Mouse (Mus musculus): ENCODE results near the gene Psme2. TPM values are rescaled to one million over a fixed set of nuclear protein-coding genes. Genes with fewer than 3 reads are reported as not detected.

Gene Psme2
- polyA plus RNA-seq, 1 experiment from 2014 or later = 222 TPM

DNA sequence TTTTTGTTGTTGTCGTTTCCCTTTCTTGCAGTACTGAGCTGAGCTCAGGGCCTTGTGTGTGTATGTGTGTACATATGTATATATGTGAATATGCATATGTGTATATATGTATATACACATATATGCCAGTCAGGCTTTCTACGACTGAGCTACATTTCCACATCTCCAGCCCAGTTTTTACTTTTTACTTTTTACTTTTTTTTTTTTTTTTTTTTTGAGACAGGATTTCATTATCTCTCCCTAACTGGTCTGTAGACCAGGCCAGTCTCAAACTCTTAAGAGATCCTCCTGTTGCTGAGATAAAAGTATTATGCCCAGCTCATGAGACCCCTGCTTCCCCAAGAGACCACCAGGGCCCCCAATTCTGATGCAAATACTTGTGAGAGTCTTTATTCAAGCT, 25.9 kb upstream of the Psme2 start:
- Histone ChIP-seq H3K36me3 (ENCODE audit: control insufficient read depth, insufficient read depth, low read length) (no peaks in the 10 kb centered on the region), H3K27me3 (ENCODE audit: control insufficient read depth, insufficient read depth, low read length) (no peaks in the 10 kb centered on the region), H3K4me1 (ENCODE audit: control insufficient read depth, insufficient read depth, low read length) (peaks cover 17% of the 10 kb centered on the region; the same call in 1 of the 2 replicates), H3K4me3 (ENCODE audit: low read depth, low read length) (no peak overlapping the region), H3K4me2 (no peak overlapping the region), H3K9me3 (replicated peaks; ENCODE audit: control insufficient read depth, low read length) (no peaks in the 10 kb centered on the region), H3K9ac (ENCODE audit: low read depth, low read length) (no peak overlapping the region), H3K27ac (ENCODE audit: low read depth, low read length) (no peak overlapping the region)
- ATAC-seq (replicated peaks; ENCODE audit: insufficient number of reproducible peaks, low FRiP score, low TSS enrichment) = no peak
- WGBS (ENCODE audit: insufficient replicate concordance) = 77% methylated on average over 2 of the region's 2 CpGs

DNA sequence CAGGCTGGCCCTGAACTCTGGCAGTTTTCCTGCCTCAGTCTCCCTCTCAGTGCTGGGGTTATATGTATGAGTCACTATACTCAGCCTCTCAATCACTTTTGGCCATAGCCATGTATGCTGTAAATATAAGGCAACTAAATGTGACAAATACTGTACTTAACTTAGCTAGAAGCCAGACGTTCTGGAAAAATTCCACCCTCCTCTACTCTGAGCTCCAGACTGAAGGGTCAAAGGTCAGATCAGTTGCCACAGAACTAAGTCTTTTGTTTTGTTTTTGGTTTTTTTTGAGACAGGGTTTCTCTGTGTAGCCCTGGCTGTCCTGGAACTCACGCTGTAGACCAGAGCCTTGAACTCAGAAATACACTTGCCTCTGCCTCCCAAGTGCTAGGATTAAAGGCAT, 25.0 kb upstream of the Psme2 start:
- no peak overlapping the region for H3K4me3 ChIP-seq (ENCODE audit: low read depth, low read length)
- 52% methylated on average over 2 of the region's 2 CpGs for WGBS (ENCODE audit: insufficient replicate concordance)
- H3K9ac ChIP-seq (ENCODE audit: low read depth, low read length) = no peak overlapping the region
- no peaks in the 10 kb centered on the region for H3K27me3 ChIP-seq (ENCODE audit: control insufficient read depth, insufficient read depth, low read length)
- no peak overlapping the region for H3K27ac ChIP-seq (ENCODE audit: low read depth, low read length)
- ATAC-seq (replicated peaks; ENCODE audit: insufficient number of reproducible peaks, low FRiP score, low TSS enrichment) = no peak
- H3K4me1 ChIP-seq (ENCODE audit: control insufficient read depth, insufficient read depth, low read length) = peaks cover 17% of the 10 kb centered on the region; the same call in 1 of the 2 replicates
- no peaks in the 10 kb centered on the region for H3K9me3 ChIP-seq (replicated peaks; ENCODE audit: control insufficient read depth, low read length)
- H3K36me3 ChIP-seq (ENCODE audit: control insufficient read depth, insufficient read depth, low read length) = no peaks in the 10 kb centered on the region
- no peak overlapping the region for H3K4me2 ChIP-seq

DNA sequence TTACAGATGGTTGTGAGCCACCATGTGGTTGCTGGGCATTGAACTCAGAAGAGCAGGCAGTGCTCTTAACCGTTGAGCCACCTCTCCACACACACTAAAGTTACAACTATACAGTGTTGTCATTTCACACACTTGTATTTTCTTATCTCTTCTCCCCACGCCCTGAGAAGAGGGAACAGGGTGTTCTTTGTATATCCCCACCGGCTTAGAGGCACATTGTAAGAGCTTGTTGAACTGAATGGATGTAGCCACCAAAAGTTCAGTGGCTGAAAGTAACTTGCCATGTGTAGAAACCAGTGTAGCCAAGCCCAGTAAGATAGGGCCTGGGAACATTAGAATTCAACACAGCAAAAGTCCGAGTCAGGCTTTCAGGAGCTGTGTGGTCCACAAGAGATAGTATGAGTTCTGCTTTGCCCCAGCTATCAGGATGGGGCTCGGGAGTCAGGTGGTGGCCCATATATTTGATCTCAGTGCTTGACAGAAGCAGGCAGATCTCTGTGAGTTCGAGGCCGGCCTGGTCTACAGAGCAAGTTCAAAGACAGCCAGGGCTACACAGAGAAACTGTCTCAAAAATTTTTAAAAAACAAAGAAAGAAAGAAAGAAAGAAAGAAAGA, 23.8 kb upstream of the Psme2 start:
- no peak overlapping the region for H3K27ac ChIP-seq (ENCODE audit: low read depth, low read length)
- H3K9ac ChIP-seq (ENCODE audit: low read depth, low read length) = no peak overlapping the region
- no peaks in the 10 kb centered on the region for H3K36me3 ChIP-seq (ENCODE audit: control insufficient read depth, insufficient read depth, low read length)
- H3K4me1 ChIP-seq (ENCODE audit: control insufficient read depth, insufficient read depth, low read length) = peaks cover 17% of the 10 kb centered on the region; the same call in 1 of the 2 replicates
- H3K4me2 ChIP-seq = no peak overlapping the region
- ATAC-seq (replicated peaks; ENCODE audit: insufficient number of reproducible peaks, low FRiP score, low TSS enrichment) = no peak
- H3K27me3 ChIP-seq (ENCODE audit: control insufficient read depth, insufficient read depth, low read length) = no peaks in the 10 kb centered on the region
- H3K9me3 ChIP-seq (replicated peaks; ENCODE audit: control insufficient read depth, low read length) = no peaks in the 10 kb centered on the region
- 63% methylated on average over 7 of the region's 7 CpGs for WGBS (ENCODE audit: insufficient replicate concordance)
- no peak overlapping the region for H3K4me3 ChIP-seq (ENCODE audit: low read depth, low read length)

DNA sequence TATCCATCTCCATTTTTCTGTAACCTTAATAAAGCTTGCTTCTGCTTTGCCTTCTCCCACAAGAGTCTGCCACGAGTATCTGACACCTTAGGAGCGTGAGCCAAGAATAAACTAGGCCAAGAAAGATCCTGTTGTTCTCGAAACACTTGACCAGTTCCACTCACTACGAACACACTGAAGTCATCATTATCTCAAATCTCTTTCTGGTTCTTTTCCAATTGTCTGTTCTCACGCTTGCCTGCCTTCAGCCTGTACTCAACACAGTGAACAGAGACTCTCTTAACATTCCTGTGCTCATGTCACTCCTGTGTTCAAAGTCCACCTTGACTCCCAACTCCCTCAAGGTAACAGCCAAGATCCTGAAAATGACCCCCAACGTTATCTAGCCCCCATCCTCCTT, 22.4 kb upstream of the Psme2 start:
- no peak overlapping the region for H3K4me2 ChIP-seq
- 0 out of 2 replicates have a peak, but pooled peaks cover 12% of the 10 kb centered on the region for H3K4me1 ChIP-seq (ENCODE audit: control insufficient read depth, insufficient read depth, low read length)
- no peaks in the 10 kb centered on the region for H3K27me3 ChIP-seq (ENCODE audit: control insufficient read depth, insufficient read depth, low read length)
- no peaks in the 10 kb centered on the region for H3K9me3 ChIP-seq (replicated peaks; ENCODE audit: control insufficient read depth, low read length)
- H3K9ac ChIP-seq (ENCODE audit: low read depth, low read length) = no peak overlapping the region
- no peak overlapping the region for H3K4me3 ChIP-seq (ENCODE audit: low read depth, low read length)
- WGBS (ENCODE audit: insufficient replicate concordance) = 38% methylated on average over 6 of the region's 6 CpGs
- H3K36me3 ChIP-seq (ENCODE audit: control insufficient read depth, insufficient read depth, low read length) = peaks cover 7% of the 10 kb centered on the region; the same call in 1 of the 2 replicates
- H3K27ac ChIP-seq (ENCODE audit: low read depth, low read length) = 0 out of 2 replicates have a peak overlapping the region, but pooled peaks have one; percentile 18
- ATAC-seq (replicated peaks; ENCODE audit: insufficient number of reproducible peaks, low FRiP score, low TSS enrichment) = no peak

DNA sequence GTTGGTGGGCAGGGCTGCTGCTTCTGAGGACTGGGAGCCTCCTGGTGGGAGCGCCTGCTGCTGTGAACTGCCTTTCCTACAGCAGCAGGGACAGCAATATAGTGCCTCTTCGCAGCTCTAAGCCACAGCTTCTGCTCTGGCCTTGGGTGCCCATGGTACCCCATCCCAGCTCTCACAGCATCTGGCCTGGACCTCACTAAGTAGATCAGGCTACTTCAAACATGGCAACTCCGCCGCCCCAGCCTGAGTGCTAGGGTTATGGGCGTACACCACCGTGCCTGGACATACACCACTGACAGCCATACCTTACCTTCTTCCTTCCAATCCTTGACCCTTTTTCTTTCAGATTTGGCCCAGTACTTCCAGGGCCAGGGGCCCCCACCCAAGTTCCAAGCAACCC, 17.4 kb upstream of the Psme2 start:
- Histone ChIP-seq H3K4me3 (ENCODE audit: low read depth, low read length) (no peak overlapping the region), H3K9me3 (replicated peaks; ENCODE audit: control insufficient read depth, low read length) (no peaks in the 10 kb centered on the region), H3K27ac (ENCODE audit: low read depth, low read length) (no peak overlapping the region), H3K4me2 (no peak overlapping the region), H3K9ac (ENCODE audit: low read depth, low read length) (no peak overlapping the region), H3K27me3 (ENCODE audit: control insufficient read depth, insufficient read depth, low read length) (no peaks in the 10 kb centered on the region), H3K36me3 (ENCODE audit: control insufficient read depth, insufficient read depth, low read length) (peaks cover 17% of the 10 kb centered on the region), H3K4me1 (ENCODE audit: control insufficient read depth, insufficient read depth, low read length) (peaks cover 14% of the 10 kb centered on the region; the same call in 1 of the 2 replicates)
- WGBS (ENCODE audit: insufficient replicate concordance) = 87% methylated on average over 6 of the region's 6 CpGs
- ATAC-seq (replicated peaks; ENCODE audit: insufficient number of reproducible peaks, low FRiP score, low TSS enrichment) = no peak

DNA sequence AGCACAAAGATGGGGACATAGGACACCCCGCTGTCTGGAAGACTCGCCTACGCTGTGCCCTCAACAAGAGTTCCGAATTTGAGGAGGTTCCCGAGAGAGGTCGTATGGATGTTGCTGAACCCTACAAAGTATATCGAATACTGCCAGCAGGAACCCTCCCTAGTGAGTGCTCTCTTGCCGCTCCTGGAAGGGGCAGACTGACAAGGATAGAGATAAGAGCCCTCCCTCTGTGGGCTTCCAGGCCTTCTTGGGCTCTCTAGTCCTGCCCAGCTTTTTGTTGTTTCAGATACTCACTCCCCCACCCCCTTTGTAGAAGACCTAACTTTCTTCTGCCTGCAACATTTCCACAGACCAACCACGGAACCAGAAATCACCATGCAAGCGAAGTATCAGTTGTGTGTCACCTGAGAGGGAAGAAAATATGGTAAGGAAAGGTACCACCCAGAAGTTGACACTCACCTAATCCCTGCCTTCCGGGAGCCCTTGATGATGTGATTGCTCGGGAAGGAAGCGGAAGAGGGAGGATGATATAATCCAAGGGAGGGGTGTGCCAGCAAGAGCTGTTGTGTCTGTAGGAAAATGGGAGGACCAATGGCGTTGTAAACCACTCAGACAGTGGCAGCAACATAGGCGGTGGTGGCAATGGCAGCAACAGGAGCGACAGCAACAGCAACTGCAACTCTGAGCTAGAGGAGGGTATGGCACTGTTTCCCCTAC, 15.0 kb upstream of the Psme2 start:
- H3K4me2 ChIP-seq = no peak overlapping the region
- peaks cover 11% of the 10 kb centered on the region; the same call in 1 of the 2 replicates for H3K4me1 ChIP-seq (ENCODE audit: control insufficient read depth, insufficient read depth, low read length)
- H3K36me3 ChIP-seq (ENCODE audit: control insufficient read depth, insufficient read depth, low read length) = peaks cover 32% of the 10 kb centered on the region
- H3K9me3 ChIP-seq (replicated peaks; ENCODE audit: control insufficient read depth, low read length) = no peaks in the 10 kb centered on the region
- H3K27me3 ChIP-seq (ENCODE audit: control insufficient read depth, insufficient read depth, low read length) = no peaks in the 10 kb centered on the region
- no peak overlapping the region for H3K27ac ChIP-seq (ENCODE audit: low read depth, low read length)
- 77% methylated on average over 16 of the region's 16 CpGs for WGBS (ENCODE audit: insufficient replicate concordance)
- no peak overlapping the region for H3K9ac ChIP-seq (ENCODE audit: low read depth, low read length)
- no peak for ATAC-seq (replicated peaks; ENCODE audit: insufficient number of reproducible peaks, low FRiP score, low TSS enrichment)
- no peak overlapping the region for H3K4me3 ChIP-seq (ENCODE audit: low read depth, low read length)

DNA sequence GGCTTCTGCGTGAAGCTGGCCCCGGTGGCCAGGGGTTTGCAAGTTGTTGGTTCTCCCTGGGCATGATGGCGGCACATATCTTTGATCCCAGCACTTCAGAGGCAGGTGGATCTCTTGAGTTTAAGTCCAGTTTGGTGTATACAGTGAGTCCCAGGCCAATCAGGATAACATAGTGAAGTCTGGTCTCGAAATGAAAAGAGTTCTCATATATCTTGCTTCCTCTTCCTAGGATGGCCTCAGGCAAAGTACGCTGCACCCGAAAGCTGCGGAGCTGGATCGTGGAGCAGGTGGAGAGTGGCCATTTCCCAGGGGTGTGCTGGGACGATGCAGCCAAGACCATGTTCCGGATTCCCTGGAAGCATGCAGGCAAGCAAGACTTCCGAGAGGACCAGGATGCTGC, 13.9 kb upstream of the Psme2 start:
- H3K36me3 ChIP-seq (ENCODE audit: control insufficient read depth, insufficient read depth, low read length) = peaks cover 34% of the 10 kb centered on the region
- 94% methylated on average over 11 of the region's 11 CpGs for WGBS (ENCODE audit: insufficient replicate concordance)
- no peak overlapping the region for H3K27ac ChIP-seq (ENCODE audit: low read depth, low read length)
- ATAC-seq (replicated peaks; ENCODE audit: insufficient number of reproducible peaks, low FRiP score, low TSS enrichment) = no peak
- H3K4me2 ChIP-seq = no peak overlapping the region; the same call in 1 of the 2 replicates
- no peak overlapping the region for H3K4me3 ChIP-seq (ENCODE audit: low read depth, low read length)
- H3K9ac ChIP-seq (ENCODE audit: low read depth, low read length) = no peak overlapping the region
- peaks cover 11% of the 10 kb centered on the region; the same call in 1 of the 2 replicates for H3K4me1 ChIP-seq (ENCODE audit: control insufficient read depth, insufficient read depth, low read length)
- H3K27me3 ChIP-seq (ENCODE audit: control insufficient read depth, insufficient read depth, low read length) = no peaks in the 10 kb centered on the region
- no peaks in the 10 kb centered on the region for H3K9me3 ChIP-seq (replicated peaks; ENCODE audit: control insufficient read depth, low read length)

DNA sequence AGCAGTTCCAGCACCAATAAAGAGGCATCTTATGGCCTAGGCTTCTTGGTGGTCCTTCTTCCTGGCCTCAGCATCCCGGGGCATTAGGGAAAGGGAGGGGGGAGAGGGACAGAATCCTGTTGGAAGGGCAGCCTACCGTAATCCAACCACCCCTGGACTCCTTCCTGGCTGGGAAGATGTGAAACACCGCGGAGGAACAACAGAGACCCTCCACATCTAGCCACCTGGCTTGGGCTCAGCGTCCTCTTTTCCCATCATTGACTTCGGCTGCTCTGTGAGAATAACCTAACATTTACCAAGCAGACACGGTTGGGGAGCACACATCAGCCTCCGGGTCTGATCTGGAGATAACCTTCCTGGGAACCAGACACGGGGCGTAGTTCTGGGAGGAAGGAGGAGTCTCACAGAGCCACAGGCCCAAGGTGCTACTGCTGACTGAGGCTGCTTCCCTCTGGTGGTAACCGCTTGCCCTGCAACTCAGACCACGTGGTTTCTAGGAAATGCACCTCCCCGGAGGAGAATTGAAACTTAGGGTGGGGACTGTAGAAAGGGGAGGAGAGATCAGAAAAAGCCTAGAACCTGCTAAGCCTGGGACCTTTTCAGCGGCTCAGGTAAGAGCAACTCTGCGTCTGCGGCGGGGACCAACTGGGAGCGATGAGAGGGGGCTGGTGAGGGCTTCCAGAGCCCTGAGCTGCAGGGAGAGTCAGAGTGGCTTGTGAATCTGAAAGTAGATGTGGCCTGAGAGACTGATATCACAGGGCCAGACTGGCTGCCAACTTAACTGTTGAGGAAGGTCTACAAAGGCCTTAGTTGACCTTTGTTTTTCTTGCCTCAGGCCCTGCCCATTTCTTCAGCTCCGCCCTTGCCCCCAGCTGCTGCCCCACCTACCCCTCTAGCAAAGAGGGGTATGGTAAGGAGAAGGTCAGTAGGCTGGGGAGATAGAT, 13.0 kb upstream of the Psme2 start:
- Histone ChIP-seq H3K36me3 (ENCODE audit: control insufficient read depth, insufficient read depth, low read length) (peaks cover 36% of the 10 kb centered on the region), H3K4me2 (peak overlapping the region; percentile 74), H3K27ac (ENCODE audit: low read depth, low read length) (peak overlapping the region; percentile 85), H3K9ac (ENCODE audit: low read depth, low read length) (peak overlapping the region; percentile 76), H3K4me3 (ENCODE audit: low read depth, low read length) (peak overlapping the region; percentile 40), H3K9me3 (replicated peaks; ENCODE audit: control insufficient read depth, low read length) (no peaks in the 10 kb centered on the region), H3K27me3 (ENCODE audit: control insufficient read depth, insufficient read depth, low read length) (no peaks in the 10 kb centered on the region), H3K4me1 (ENCODE audit: control insufficient read depth, insufficient read depth, low read length) (peaks cover 11% of the 10 kb centered on the region; the same call in 1 of the 2 replicates)
- peak; percentile 84 for ATAC-seq (replicated peaks; ENCODE audit: insufficient number of reproducible peaks, low FRiP score, low TSS enrichment)
- 16% methylated on average over 19 of the region's 19 CpGs for WGBS (ENCODE audit: insufficient replicate concordance)
